Mouse (Mus musculus): Measurements from ENCODE around the gene Nsfl1c. TPM values are rescaled to one million over a fixed set of nuclear protein-coding genes. Genes with fewer than 3 reads are reported as not detected.
"Not testable (repeated sequence)": the region's sequence is repeated elsewhere in the genome, so short reads cannot be mapped to it uniquely, and the experiment has no call there.

The Nsfl1c gene
- 227 and 235 TPM in 2 replicates for polyA plus RNA-seq (2015; fragmentation: Nextera tagmentation; extraction: Ambion mirVana)

- Histone ChIP-seq H3K4me1 (peaks cover 7% of the 10 kb centered on the region; the same call in 1 of the 2 replicates), H3K36me3 (peaks cover 16% of the 10 kb centered on the region), H3K4me3 (peak within 1 kb of the TSS; percentile 94), H3K27me3 (no peaks in the 10 kb centered on the region), H3K27ac (0 out of 2 replicates have a peak within 1 kb of the TSS, but pooled peaks have one; percentile 37), H3K4me2 (peak within 1 kb of the TSS; percentile 79), H3K9ac (peak within 1 kb of the TSS; percentile 90), H3K9me3 (no peaks in the 10 kb centered on the region)
- under 1% methylated on average over 73 of the region's 73 CpGs for WGBS
- peak; percentile 100 for ATAC-seq (ENCODE audit: borderline replicate concordance, extremely low read depth, low FRiP score, low TSS enrichment)
Observed at GRCm38 (mm10) chr2:151494035-151494803, at the start of gene Nsfl1c. Gene Nsfl1c, plus strand, starts transcription at chr2:151494182.

- H3K36me3 ChIP-seq; H3K9ac ChIP-seq; ATAC-seq (ENCODE audit: borderline replicate concordance, extremely low read depth, low FRiP score, low TSS enrichment); H3K4me1 ChIP-seq; H3K4me2 ChIP-seq; H3K27me3 ChIP-seq; H3K27ac ChIP-seq; H3K4me3 ChIP-seq; H3K9me3 ChIP-seq: not testable (repeated sequence)
- 82% methylated on average over 5 of the region's 5 CpGs for WGBS
Observed at GRCm38 (mm10) chr2:151476053-151476452, 17.9 kb upstream of the Nsfl1c start, which contains the start of gene 4921509C19Rik. Gene 4921509C19Rik, minus strand, starts transcription at chr2:151476153.

GRCm38 (mm10) chr2:151486496-151486895 lies 7.5 kb upstream of the Nsfl1c start:
- no peaks in the 10 kb centered on the region for H3K9me3 ChIP-seq
- no peak overlapping the region for H3K27ac ChIP-seq
- ATAC-seq (ENCODE audit: borderline replicate concordance, extremely low read depth, low FRiP score, low TSS enrichment): no peak
- H3K36me3 ChIP-seq: no peaks in the 10 kb centered on the region
- no peak overlapping the region for H3K9ac ChIP-seq
- no peak overlapping the region for H3K4me3 ChIP-seq
- H3K4me2 ChIP-seq: no peak overlapping the region
- H3K27me3 ChIP-seq: no peaks in the 10 kb centered on the region
- H3K4me1 ChIP-seq: no peaks in the 10 kb centered on the region

- H3K9me3 ChIP-seq: no peaks in the 10 kb centered on the region
- WGBS: 66% methylated on average over 3 of the region's 3 CpGs
- H3K4me1 ChIP-seq: peaks cover 7% of the 10 kb centered on the region; the same call in 1 of the 2 replicates
- peaks cover 52% of the 10 kb centered on the region for H3K36me3 ChIP-seq
- no peak overlapping the region for H3K4me3 ChIP-seq
- H3K9ac ChIP-seq: no peak overlapping the region
- H3K27ac ChIP-seq: no peak overlapping the region
- no peak overlapping the region for H3K4me2 ChIP-seq
- H3K27me3 ChIP-seq: no peaks in the 10 kb centered on the region
- no peak for ATAC-seq (ENCODE audit: borderline replicate concordance, extremely low read depth, low FRiP score, low TSS enrichment)
Observed at GRCm38 (mm10) chr2:151498358-151498757, 4.4 kb downstream of the Nsfl1c start.

DNA sequence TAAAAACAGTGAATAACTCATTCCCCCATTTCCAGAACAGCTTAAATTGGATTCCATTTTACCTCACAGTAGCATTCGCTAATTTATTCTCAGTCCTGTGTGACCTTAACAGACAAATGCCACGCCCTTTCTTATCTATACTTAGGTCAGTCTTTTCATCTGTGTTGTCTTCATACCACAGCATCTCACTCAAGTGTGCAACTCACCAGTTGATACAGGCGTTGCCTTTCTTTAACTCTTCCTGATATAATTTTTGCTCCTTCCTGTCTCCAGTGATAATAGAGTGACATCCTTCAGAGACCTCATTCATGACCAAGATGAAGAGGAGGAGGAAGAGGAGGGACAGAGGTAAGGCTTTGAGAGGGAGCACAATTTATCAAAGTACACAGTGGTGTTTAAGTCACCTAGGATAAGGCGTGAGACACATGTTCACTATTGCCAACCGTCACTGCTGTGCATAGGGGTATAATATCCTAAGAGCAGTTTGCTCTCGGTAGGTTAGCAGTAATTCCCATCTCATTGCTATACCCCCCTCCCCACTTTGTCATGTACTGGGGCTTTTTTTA lies 6.5 kb downstream of the Nsfl1c start:
- Histone ChIP-seq H3K9me3 (no peaks in the 10 kb centered on the region), H3K4me3 (no peak overlapping the region), H3K9ac (no peak overlapping the region), H3K27ac (no peak overlapping the region), H3K27me3 (no peaks in the 10 kb centered on the region), H3K4me2 (no peak overlapping the region), H3K4me1 (no peaks in the 10 kb centered on the region), H3K36me3 (peaks cover 72% of the 10 kb centered on the region)
- WGBS: 92% methylated on average over 6 of the region's 6 CpGs
- no peak for ATAC-seq (ENCODE audit: borderline replicate concordance, extremely low read depth, low FRiP score, low TSS enrichment)

- no peaks in the 10 kb centered on the region for H3K27me3 ChIP-seq
- H3K9me3 ChIP-seq: no peaks in the 10 kb centered on the region
- no peak for ATAC-seq (ENCODE audit: borderline replicate concordance, extremely low read depth, low FRiP score, low TSS enrichment)
- no peaks in the 10 kb centered on the region for H3K4me1 ChIP-seq
- WGBS: 85% methylated on average over 4 of the region's 4 CpGs
- H3K9ac ChIP-seq: no peak overlapping the region
- no peak overlapping the region for H3K4me3 ChIP-seq
- H3K36me3 ChIP-seq: peaks cover 82% of the 10 kb centered on the region
- no peak overlapping the region for H3K27ac ChIP-seq
- no peak overlapping the region for H3K4me2 ChIP-seq
Observed at GRCm38 (mm10) chr2:151504226-151504625, 10.2 kb downstream of the Nsfl1c start.

DNA sequence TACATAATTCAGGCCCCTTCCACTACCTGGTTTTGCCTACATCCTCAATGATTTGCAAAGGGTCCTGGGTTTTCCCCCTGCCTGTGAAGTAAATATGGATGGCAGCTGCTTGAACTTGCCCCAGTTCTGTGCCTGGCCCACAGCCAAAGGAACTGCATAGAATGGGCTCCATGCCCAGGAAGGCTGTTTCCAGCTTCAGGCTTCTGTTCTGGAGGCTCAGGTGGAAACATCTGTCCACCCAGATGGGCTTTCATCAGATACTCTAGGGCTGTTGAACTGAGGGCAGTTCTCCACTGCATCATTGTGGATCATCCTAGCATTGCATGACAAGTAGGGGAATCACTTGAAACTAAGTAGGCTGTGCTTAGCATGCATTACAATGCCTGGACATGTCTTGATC lies 18.2 kb downstream of the Nsfl1c start:
- 0 out of 2 replicates have a peak, but pooled peaks have one; percentile 14 for ATAC-seq (ENCODE audit: borderline replicate concordance, extremely low read depth, low FRiP score, low TSS enrichment)
- H3K4me3 ChIP-seq: no peak overlapping the region

DNA sequence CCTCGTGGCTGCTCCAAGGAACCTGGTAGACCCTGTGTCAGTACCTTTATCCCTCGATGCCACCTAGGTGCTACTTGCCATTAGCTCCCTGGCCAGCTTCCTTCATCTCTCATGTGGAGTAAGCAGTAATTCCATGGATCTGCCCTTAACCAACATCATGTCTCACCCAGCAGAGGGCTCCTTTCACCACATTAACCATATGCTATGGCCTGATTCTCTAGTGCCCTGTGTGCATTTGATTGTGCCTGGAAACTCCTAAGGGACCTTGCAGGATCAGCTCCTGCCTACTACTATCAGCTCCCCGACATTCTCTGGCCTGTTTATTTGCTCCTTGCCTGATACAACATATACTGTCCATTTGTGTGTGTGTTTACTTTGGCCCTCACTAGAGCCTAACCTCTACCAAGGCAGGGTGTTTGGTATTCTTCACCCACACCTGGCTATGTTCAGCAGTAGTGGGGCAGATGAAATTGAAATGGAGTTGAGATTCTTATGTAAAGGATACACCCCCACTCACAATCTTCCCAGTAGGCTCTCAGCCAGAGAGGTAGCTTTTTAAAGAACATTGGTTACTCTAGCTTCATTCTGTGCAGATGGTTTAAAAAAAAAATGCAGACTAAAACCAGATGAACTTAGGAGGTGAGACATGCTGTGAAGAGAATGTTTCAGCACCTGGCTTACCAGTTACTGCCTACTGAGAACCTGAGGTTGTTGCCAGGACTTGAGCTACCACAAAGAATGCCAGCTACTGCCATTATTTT lies 19.7 kb downstream of the Nsfl1c start:
- no peak overlapping the region for H3K27ac ChIP-seq
- H3K4me3 ChIP-seq: no peak overlapping the region
- H3K9me3 ChIP-seq: no peaks in the 10 kb centered on the region
- WGBS: 77% methylated on average over 3 of the region's 3 CpGs
- ATAC-seq (ENCODE audit: borderline replicate concordance, extremely low read depth, low FRiP score, low TSS enrichment): no peak
- no peaks in the 10 kb centered on the region; the same call in 1 of the 2 replicates for H3K4me1 ChIP-seq
- H3K9ac ChIP-seq: no peak overlapping the region
- H3K36me3 ChIP-seq: peaks cover 64% of the 10 kb centered on the region
- no peak overlapping the region for H3K4me2 ChIP-seq
- H3K27me3 ChIP-seq: no peaks in the 10 kb centered on the region

More for the DNA sequence above, 18.2 kb downstream of the Nsfl1c start:
- H3K9me3 ChIP-seq: no peaks in the 10 kb centered on the region
- H3K27me3 ChIP-seq: no peaks in the 10 kb centered on the region
- peaks cover 72% of the 10 kb centered on the region for H3K36me3 ChIP-seq
- H3K4me2 ChIP-seq: no peak overlapping the region
- H3K27ac ChIP-seq: 0 out of 2 replicates have a peak overlapping the region, but pooled peaks have one; percentile 8
- no peaks in the 10 kb centered on the region; the same call in 1 of the 2 replicates for H3K4me1 ChIP-seq
- H3K9ac ChIP-seq: no peak overlapping the region

- H3K4me1 ChIP-seq: no peaks in the 10 kb centered on the region
- peaks cover 25% of the 10 kb centered on the region for H3K36me3 ChIP-seq
- 90% methylated on average over 2 of the region's 2 CpGs for WGBS
- no peak overlapping the region for H3K9ac ChIP-seq
- H3K27me3 ChIP-seq: no peaks in the 10 kb centered on the region
- H3K27ac ChIP-seq: no peak overlapping the region
- no peak overlapping the region for H3K4me2 ChIP-seq
- no peak for ATAC-seq (ENCODE audit: borderline replicate concordance, extremely low read depth, low FRiP score, low TSS enrichment)
- H3K9me3 ChIP-seq: no peaks in the 10 kb centered on the region
- H3K4me3 ChIP-seq: no peak overlapping the region
Observed at GRCm38 (mm10) chr2:151519000-151519399, 25.0 kb downstream of the Nsfl1c start.

DNA sequence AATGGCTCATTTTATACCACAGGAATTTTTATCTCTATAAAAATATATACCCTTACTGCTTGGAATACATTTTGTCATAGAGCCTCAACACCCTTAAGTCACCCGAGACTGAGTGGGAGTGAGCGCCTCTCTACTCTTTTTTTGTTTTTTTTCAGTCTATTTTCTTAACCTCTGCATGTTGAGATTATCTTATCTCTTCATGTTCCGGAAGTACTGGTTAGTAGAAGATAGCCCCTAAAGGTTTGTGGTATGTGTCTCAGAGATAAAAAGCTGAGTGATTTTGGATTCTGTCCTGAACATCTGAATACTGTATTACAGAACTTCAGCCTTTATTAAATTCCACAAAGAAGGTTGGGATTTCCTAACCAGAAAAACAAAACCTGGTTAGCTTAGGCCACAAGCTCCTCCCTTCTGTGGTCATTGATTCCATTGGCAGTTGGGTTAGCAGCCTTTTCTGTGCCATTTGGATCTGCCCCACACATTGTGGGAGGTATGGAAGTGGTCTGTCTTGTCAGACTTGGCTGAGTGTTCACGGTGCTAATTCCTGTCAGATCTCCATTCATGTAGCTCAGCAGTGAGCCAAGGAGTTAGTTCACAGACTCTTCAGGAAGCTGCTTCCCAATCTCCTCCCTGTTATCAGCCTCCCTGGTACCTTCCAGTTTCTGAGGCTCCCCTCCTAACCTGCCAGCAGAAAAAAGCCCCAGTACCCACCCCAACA lies 30.5 kb downstream of the Nsfl1c start:
- no peak for ATAC-seq (ENCODE audit: borderline replicate concordance, extremely low read depth, low FRiP score, low TSS enrichment)
- 0 out of 2 replicates have a peak, but pooled peaks cover 3% of the 10 kb centered on the region for H3K36me3 ChIP-seq
- WGBS: 29% methylated on average over 4 of the region's 4 CpGs
- H3K4me2 ChIP-seq: no peak overlapping the region
- no peak overlapping the region for H3K9ac ChIP-seq
- H3K4me1 ChIP-seq: no peaks in the 10 kb centered on the region
- H3K27me3 ChIP-seq: no peaks in the 10 kb centered on the region
- H3K4me3 ChIP-seq: no peak overlapping the region
- H3K27ac ChIP-seq: no peak overlapping the region
- no peaks in the 10 kb centered on the region for H3K9me3 ChIP-seq

GRCm38 (mm10) chr2:151525520-151525919 lies 31.5 kb downstream of the Nsfl1c start:
- H3K4me3 ChIP-seq: no peak overlapping the region
- 58% methylated on average over 2 of the region's 2 CpGs for WGBS
- ATAC-seq (ENCODE audit: borderline replicate concordance, extremely low read depth, low FRiP score, low TSS enrichment): no peak

More at GRCm38 (mm10) chr2:151525520-151525919, 31.5 kb downstream of the Nsfl1c start:
- Histone ChIP-seq H3K9ac (no peak overlapping the region), H3K4me1 (peaks cover 6% of the 10 kb centered on the region), H3K27me3 (no peaks in the 10 kb centered on the region), H3K4me2 (no peak overlapping the region), H3K27ac (no peak overlapping the region), H3K9me3 (no peaks in the 10 kb centered on the region), H3K36me3 (0 out of 2 replicates have a peak, but pooled peaks cover 3% of the 10 kb centered on the region)
